Mouse (Mus musculus) brain, embryonic 14.5 days (tissue): ENCODE data around the gene Ptprt.

Experiments
- CTCF ChIP-seq: fragments of 200-500 bp; IDR thresholded peaks from 2 replicates; pipeline ENCODE4 v1.5.1; 2012; ENCODE audit warnings: inconsistent platforms, mild to moderate bottlenecking, moderate library complexity, borderline replicate concordance; ENCODE audit not compliant: insufficient read depth, insufficient read length; ENCODE audit errors: extremely low read depth
- POLR2A ChIP-seq: fragments of 200-500 bp; IDR thresholded peaks from 2 replicates; pipeline ENCODE4 v1.6.1; 2012; ENCODE audit warnings: mild to moderate bottlenecking, inconsistent platforms, borderline replicate concordance; ENCODE audit not compliant: poor library complexity, insufficient read depth, insufficient read length, severe bottlenecking; ENCODE audit errors: extremely low read depth

DNA sequence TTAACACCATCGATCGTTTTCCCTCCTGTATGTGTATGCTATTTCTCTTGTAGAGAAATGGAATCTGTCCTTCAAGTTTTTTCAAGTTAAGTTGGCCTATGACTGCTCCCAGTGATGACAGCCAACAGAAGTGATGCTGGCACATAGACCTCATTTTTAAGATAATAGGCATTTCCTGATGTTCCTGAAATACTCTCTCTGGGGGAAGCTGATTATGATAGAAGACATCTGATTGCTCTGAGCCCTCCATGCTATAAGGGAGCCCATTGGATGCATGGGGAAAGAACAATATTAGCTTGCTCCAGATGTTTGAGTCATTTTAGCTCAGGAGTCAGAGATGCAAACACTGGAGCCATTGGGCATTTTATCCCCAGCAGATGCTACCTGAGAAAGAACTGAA is 1026.9 kb downstream of the Ptprt start:
- no peak for TF ChIP-seq POLR2A
- TF ChIP-seq CTCF: no peak
